Mouse (Mus musculus) heart, postnatal 0 days (tissue): ENCODE measurements around the gene Skida1. TPM values are rescaled to one million over a fixed set of nuclear protein-coding genes. Genes with fewer than 3 reads are reported as not detected.

ENCODE experiments used
- ATAC-seq: fragments of 200-750 bp; cut with Nextera tagmentation; 2 replicates; pipeline ENCODE4 v1.8.0; 2017; ENCODE audit warnings: low read depth, moderate number of reproducible peaks, moderate library complexity; ENCODE audit not compliant: insufficient read depth
- DNase-seq: peaks from one replicate; pipeline ENCODE4 v3.0.0-alpha.2; 2016; ENCODE audit warnings: low spot score
- H3K27ac ChIP-seq: fragments of 300-500 bp; sonication (generic); 2 replicates; pipeline ENCODE4 v1.5.1; 2014; ENCODE audit warnings: low read depth, mild to moderate bottlenecking
- H3K27me3 ChIP-seq: fragments of 300-500 bp; sonication (generic); 2 replicates; pipeline ENCODE4 v1.6.1; 2014; ENCODE audit warnings: low read length, mixed read lengths; ENCODE audit not compliant: control insufficient read depth, insufficient read depth
- H3K36me3 ChIP-seq: fragments of 300-500 bp; sonication (generic); replicated peaks from 2 replicates; pipeline ENCODE4 v1.6.1; 2014; ENCODE audit warnings: low read length, mixed read lengths; ENCODE audit not compliant: control insufficient read depth, insufficient read depth
- H3K4me1 ChIP-seq: fragments of 300-500 bp; sonication (generic); 2 replicates; pipeline ENCODE4 v1.6.1; 2014; ENCODE audit warnings: antibody characterized with exemption; ENCODE audit not compliant: control insufficient read depth, insufficient read depth
- H3K4me2 ChIP-seq: fragments of 300-500 bp; sonication (generic); 2 replicates; pipeline ENCODE4 v1.6.1; 2014; ENCODE audit warnings: low read depth, mild to moderate bottlenecking, low read length, moderate library complexity
- H3K4me3 ChIP-seq: fragments of 300-500 bp; sonication (generic); 2 replicates; pipeline ENCODE4 v1.5.1; 2014; ENCODE audit warnings: low read depth, low read length
- H3K9ac ChIP-seq: fragments of 300-500 bp; sonication (generic); replicated peaks from 2 replicates; pipeline ENCODE4 v1.6.1; 2014; ENCODE audit warnings: low read depth, low read length, mixed read lengths
- H3K9me3 ChIP-seq: fragments of 300-500 bp; sonication (generic); replicated peaks from 2 replicates; pipeline ENCODE4 v1.6.1; 2016; ENCODE audit warnings: low read length; ENCODE audit not compliant: control insufficient read depth
- CTCF ChIP-seq: IDR thresholded peaks from 2 replicates; pipeline ENCODE4 v1.5.1; 2016; ENCODE audit warnings: antibody characterized with exemption, control low read depth, low read depth
- EP300 ChIP-seq: IDR thresholded peaks from 2 replicates; pipeline ENCODE4 v1.6.1; 2016; ENCODE audit warnings: antibody characterized with exemption, low read depth
- WGBS: fragments of 180-500 bp; shearing (Covaris S2); extraction: QIAGEN DNeasy Blood & Tissue Kit; methylation state at CpG from one replicate; pipeline ENCODE4 v1.1.7; 2014; 5-methylcytosine and 5-hydroxymethylcytosine counted together
- polyA plus RNA-seq: library from polyadenylated mRNA; unstranded; fragments of >200 nt; fragmentation: Nextera tagmentation; extraction: Ambion mirVana; gene quantifications from 2 replicates; pipeline ENCODE4 v1.2.1, GENCODE M21; 2015
- total RNA-seq: library from RNA; depleted of rRNA; stranded (reverse); fragments of >200 nt; gene quantifications from 2 replicates; pipeline ENCODE4 v1.2.3, GENCODE M21; 2014; ENCODE audit warnings: low replicate concordance

Skida1 gene
- total and polyA plus RNA-seq, 2 experiments from 2014 or later, result 2.2 to 7.1 TPM

GRCm38 (mm10) chr2:18051026-18051830, 2.4 kb upstream of the Skida1 start:
- DNase-seq (no peak), ATAC-seq (no peak)
- TF ChIP-seq EP300 (no peak), CTCF (no peak)
- Histone ChIP-seq H3K9me3 (no peaks in the 10 kb centered on the region), H3K4me1 (peaks cover 25% of the 10 kb centered on the region), H3K27ac (peak overlapping the region; percentile 99), H3K4me3 (peak overlapping the region; percentile 95), H3K36me3 (no peaks in the 10 kb centered on the region), H3K9ac (peak overlapping the region; percentile 58; the same call in 1 of the 2 replicates), H3K27me3 (no peaks in the 10 kb centered on the region), H3K4me2 (peak overlapping the region; percentile 78)
- WGBS, result 50% methylated on average over 11 of the region's 11 CpGs

GRCm38 (mm10) chr2:18050541-18050985, 1.7 kb upstream of the Skida1 start:
- peak overlapping the region; percentile 99 for H3K27ac ChIP-seq
- H3K9ac ChIP-seq, result peak overlapping the region; percentile 58; the same call in 1 of the 2 replicates
- 6% methylated on average over 10 of the region's 10 CpGs for WGBS
- H3K36me3 ChIP-seq, result no peaks in the 10 kb centered on the region
- peak overlapping the region; percentile 78 for H3K4me2 ChIP-seq
- no peaks in the 10 kb centered on the region for H3K27me3 ChIP-seq
- ATAC-seq (no peak), DNase-seq (no peak)
- no peaks in the 10 kb centered on the region for H3K9me3 ChIP-seq
- peaks cover 32% of the 10 kb centered on the region for H3K4me1 ChIP-seq
- peak overlapping the region; percentile 95 for H3K4me3 ChIP-seq
- TF ChIP-seq CTCF (no peak), EP300 (no peak)

GRCm38 (mm10) chr2:18050018-18050417, 1.2 kb upstream of the Skida1 start:
- H3K9me3 ChIP-seq, result no peaks in the 10 kb centered on the region
- H3K9ac ChIP-seq, result peak overlapping the region; percentile 58
- WGBS, result 16% methylated on average over 2 of the region's 2 CpGs
- DNase-seq, result no peak
- H3K4me2 ChIP-seq, result peak overlapping the region; percentile 78
- ATAC-seq, result no peak
- TF ChIP-seq EP300, result no peak
- no peak for TF ChIP-seq CTCF
- no peaks in the 10 kb centered on the region for H3K27me3 ChIP-seq
- H3K27ac ChIP-seq, result peak overlapping the region; percentile 99
- peak overlapping the region; percentile 95 for H3K4me3 ChIP-seq
- H3K4me1 ChIP-seq, result peaks cover 35% of the 10 kb centered on the region
- H3K36me3 ChIP-seq, result no peaks in the 10 kb centered on the region

- 0 out of 2 replicates have a peak, but pooled peaks have one; percentile 7 for ATAC-seq
- WGBS, result 9% methylated on average over 11 of the region's 11 CpGs
These were observed 499 bp upstream of the Skida1 start for GRCm38 (mm10) chr2:18049279-18049821.

GRCm38 (mm10) chr2:18047646-18048452, 1.0 kb downstream of the Skida1 start:
- DNase-seq (peak; percentile 84), ATAC-seq (peak; percentile 86)
- Histone ChIP-seq H3K9ac (peak overlapping the region; percentile 97), H3K9me3 (no peaks in the 10 kb centered on the region), H3K36me3 (no peaks in the 10 kb centered on the region), H3K4me1 (peaks cover 47% of the 10 kb centered on the region), H3K4me2 (peak overlapping the region; percentile 78), H3K27ac (peak overlapping the region; percentile 99), H3K4me3 (peak overlapping the region; percentile 95), H3K27me3 (no peaks in the 10 kb centered on the region)
- no peak for TF ChIP-seq EP300
- TF ChIP-seq CTCF, result no peak
- under 1% methylated on average over 61 of the region's 70 CpGs for WGBS

More at GRCm38 (mm10) chr2:18049279-18049821, 499 bp upstream of the Skida1 start:
- H3K9me3 ChIP-seq, result no peaks in the 10 kb centered on the region
- peak; percentile 64 for DNase-seq
- peaks cover 37% of the 10 kb centered on the region for H3K4me1 ChIP-seq
- no peaks in the 10 kb centered on the region for H3K27me3 ChIP-seq
- peak overlapping the region; percentile 99 for H3K27ac ChIP-seq
- TF ChIP-seq EP300 (no peak), CTCF (no peak)
- H3K9ac ChIP-seq, result peak overlapping the region; percentile 58
- peak overlapping the region; percentile 95 for H3K4me3 ChIP-seq
- H3K4me2 ChIP-seq, result peak overlapping the region; percentile 78
- no peaks in the 10 kb centered on the region for H3K36me3 ChIP-seq
